Mouse (Mus musculus) activated CD4-positive, CD25-positive, alpha-beta regulatory T cell (primary cell): Measurements from ENCODE around the gene Plekhg4. TPM values are rescaled to one million over a fixed set of nuclear protein-coding genes. Genes with fewer than 3 reads are reported as not detected.

Experiments used
- polyA plus RNA-seq, 2 experiments: library from polyadenylated mRNA; unstranded; fragments of 100-300 nt; shearing (Covaris generic); gene quantifications; one replicate each; pipeline ENCODE4 v1.2.1; 2017

Plekhg4 gene
- 1 to 10 TPM in 1 of 2 experiments, not detected in 1; 1.1 TPM for polyA plus RNA-seq

DNA sequence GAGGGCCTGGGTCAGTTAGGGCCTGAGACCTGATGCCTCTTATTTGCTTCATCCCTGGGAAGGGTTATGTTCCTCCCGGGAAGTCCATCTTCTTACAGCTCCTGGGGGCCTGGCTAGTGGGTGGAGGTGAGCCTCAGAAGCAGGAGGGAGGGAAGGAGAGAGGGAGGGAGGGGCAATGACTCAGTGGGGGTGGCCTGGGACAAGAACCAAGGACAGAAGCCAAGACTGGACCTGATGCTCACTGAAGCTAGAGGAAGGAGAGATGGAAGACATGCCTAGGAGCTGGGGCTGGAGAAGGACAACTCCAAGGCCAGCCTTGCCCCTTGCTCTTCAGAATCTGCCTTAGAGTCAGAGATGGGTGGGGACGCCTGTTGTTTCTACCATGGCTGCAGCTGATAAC lies at the start of gene Plekhg4:
Plekhg4 (plus strand) TSS at position 243 of the 400 bp plus-strand sequence.

DNA sequence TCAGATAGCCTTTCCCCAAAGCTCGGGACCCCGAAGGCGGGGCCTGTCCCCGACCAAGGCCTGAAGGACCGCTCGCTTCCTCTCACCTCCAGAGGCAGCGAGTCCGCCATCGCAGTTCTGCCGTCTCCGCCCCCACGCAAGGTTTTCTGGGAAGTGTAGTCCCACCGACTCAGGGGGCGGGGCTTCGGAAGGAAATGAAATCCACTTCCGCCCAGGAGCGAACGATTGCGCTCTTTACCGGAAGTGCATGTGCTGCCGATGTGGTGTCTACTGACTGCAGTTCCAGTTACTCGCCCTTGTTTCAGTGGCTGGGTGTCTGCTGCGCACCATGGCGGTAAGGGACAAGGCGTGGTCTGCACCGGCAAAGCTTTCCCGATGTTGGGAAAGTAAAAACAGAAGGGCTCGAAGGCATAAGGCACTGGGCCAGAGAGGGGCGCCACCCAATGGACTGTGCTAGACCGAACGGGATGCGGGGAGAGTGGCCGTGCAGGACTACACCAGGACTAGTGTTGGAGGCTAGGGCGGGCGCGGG lies 46.9 kb upstream of the Plekhg4 start, which contains the start of the genes Lrrc29 and Tmem208:
Lrrc29 (minus strand) TSS at position 138 of the 532 bp plus-strand sequence.
Tmem208 (plus strand) TSS at position 214 of the 532 bp plus-strand sequence.

DNA sequence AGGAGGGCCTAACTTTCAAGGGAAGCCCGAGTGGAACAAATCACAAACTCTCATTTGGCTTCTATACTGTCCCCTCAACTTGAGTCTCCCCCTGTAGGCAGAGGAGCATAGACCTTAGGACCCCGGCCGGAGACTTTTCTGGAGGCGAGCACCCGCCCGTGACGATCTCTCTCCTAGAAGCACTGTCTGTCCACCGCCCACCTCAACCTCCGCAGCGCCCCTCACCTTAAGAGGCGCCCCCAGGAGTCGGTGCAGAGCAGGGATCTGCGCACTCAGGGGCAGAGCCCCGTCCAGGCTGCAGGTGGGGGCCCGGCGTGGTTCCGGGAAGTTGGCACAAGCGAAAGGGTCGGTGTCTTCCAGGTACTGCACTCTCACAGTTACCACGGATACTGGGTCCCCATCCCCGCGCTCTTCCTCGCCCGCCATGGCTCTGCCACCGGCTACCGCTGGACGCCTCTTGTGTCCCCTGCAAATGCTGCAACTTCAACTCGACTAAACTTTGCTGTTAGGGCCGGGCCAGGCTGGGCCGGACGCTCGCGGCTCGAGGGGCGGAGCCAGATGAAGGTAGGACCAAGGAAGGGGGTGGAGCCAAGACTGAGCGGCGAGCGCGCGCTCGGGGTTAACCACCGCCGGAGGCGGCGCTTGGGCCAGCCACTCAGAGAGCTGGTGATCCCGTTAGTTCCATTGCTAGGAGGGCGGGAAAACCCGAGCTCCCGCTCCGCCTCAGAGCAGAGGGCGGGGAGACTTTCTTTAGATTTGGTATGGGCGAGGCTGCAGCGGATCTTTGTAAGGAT lies 25.4 kb upstream of the Plekhg4 start, which contains the start of gene Fhod1:
Fhod1 (minus strand) TSS at position 526 of the 794 bp plus-strand sequence.

DNA sequence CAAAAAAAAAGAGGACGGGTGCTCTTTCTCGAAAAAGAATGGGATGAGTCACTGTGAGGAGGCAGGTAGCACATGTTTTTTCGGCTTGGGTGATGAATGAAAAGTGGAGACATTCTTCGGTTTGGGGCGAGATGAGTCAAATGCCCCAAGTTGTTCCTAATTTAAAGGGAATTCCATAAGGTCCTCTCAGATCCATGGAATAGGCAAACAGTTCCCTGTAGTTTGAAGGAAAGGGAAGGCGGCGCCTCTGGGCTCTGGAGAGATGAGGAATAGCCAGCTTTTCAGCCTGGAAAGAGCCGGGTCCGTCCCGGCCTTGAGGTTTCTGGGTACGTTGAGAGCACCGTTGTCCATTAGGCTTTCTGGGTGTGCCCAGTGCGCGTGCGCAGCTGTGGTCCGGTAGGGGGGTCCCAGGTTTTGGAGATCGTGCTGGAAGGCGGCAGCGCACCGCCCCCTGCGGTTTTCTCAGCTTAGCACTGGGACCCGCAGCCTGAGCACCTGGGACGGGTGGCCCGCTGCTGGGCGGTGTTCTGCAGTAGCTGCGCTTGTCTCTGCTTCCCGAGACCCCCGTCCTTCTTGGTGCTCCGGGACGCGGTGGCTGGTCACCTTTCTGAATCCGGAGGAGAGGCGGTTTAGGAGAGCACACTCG lies 24.5 kb upstream of the Plekhg4 start, which contains the start of gene Slc9a5:
Slc9a5 (plus strand) TSS at position 394 of the 646 bp plus-strand sequence.

DNA sequence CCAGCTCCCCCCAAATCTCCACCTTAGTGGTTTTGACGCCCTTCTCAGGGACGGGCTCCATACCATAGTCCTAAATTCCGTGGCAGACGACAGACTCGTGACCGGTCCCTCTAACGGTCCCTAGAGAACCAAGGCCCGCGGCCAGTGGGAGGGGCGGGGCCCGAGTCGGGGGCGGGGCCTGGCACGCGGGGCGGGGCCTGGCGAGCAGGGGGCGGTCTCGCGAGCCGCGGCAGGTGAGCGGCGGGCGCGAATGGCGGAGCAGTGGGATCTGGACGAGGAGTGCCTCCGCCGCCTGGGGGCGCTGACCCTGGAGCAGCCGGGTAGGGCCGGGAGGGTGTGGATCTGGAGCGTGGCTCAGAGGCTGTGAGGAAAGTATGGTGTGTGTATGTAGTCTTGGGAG lies 40.3 kb downstream of the Plekhg4 start, which contains the start of the genes Kctd19 and Lrrc36:
Kctd19 (minus strand) TSS at position 112 of the 400 bp plus-strand sequence.
Lrrc36 (plus strand) TSS at position 181 of the 400 bp plus-strand sequence.

Other genes starting within 250 kb of the Plekhg4 start
- gene Ces4a, start 241.5 kb upstream of the Plekhg4 start, polyA plus RNA-seq, result under 1 TPM in 1 of 2 experiments, not detected in 1; 0.07 TPM
- gene Cbfb, start 202.6 kb upstream of the Plekhg4 start, polyA plus RNA-seq, result 100 to 1,000 TPM; 115 to 135 TPM
- 10 to 100 TPM; 22.1 to 29.3 TPM for gene D230025D16Rik, start 148.1 kb upstream of the Plekhg4 start, polyA plus RNA-seq
- 1 to 10 TPM; 1.2 to 2.0 TPM for gene B3gnt9, start 118.1 kb upstream of the Plekhg4 start, polyA plus RNA-seq
- gene Tradd, start 108.7 kb upstream of the Plekhg4 start, polyA plus RNA-seq, result 10 to 100 TPM; 58.0 to 82.4 TPM
- gene Fbxl8, start 108.6 kb upstream of the Plekhg4 start, polyA plus RNA-seq, result 10 to 100 TPM; 16.9 to 24.8 TPM
- under 1 TPM; 0.92 to 0.93 TPM for gene Hsf4, start 103.5 kb upstream of the Plekhg4 start, polyA plus RNA-seq
- not detected for gene Nol3, start 97.1 kb upstream of the Plekhg4 start, polyA plus RNA-seq
- 1 to 10 TPM in 1 of 2 experiments, under 1 TPM in 1; 0.60 to 2.2 TPM for gene 4931428F04Rik, start 83.4 kb upstream of the Plekhg4 start, polyA plus RNA-seq
- gene Exoc3l, start 77.2 kb upstream of the Plekhg4 start, polyA plus RNA-seq, result 1 to 10 TPM; 1.0 to 1.3 TPM
- gene E2f4, start 75.6 kb upstream of the Plekhg4 start, polyA plus RNA-seq, result 100 to 1,000 TPM; 156 to 166 TPM
- 10 to 100 TPM in 1 of 2 experiments, 1 to 10 TPM in 1; 4.4 to 10.1 TPM for gene Elmo3, start 67.7 kb upstream of the Plekhg4 start, polyA plus RNA-seq
- 1 to 10 TPM; 3.3 TPM for gene Lrrc29, start 47.0 kb upstream of the Plekhg4 start, polyA plus RNA-seq
- 100 to 1,000 TPM; 127 to 128 TPM for gene Tmem208, start 46.9 kb upstream of the Plekhg4 start, polyA plus RNA-seq
- 1 to 10 TPM; 1.3 to 2.4 TPM for gene Fhod1, start 25.3 kb upstream of the Plekhg4 start, polyA plus RNA-seq
- gene Slc9a5, start 24.4 kb upstream of the Plekhg4 start, polyA plus RNA-seq, result 1 to 10 TPM in 1 of 2 experiments, under 1 TPM in 1; 0.10 to 2.2 TPM
- gene Kctd19, start 40.2 kb downstream of the Plekhg4 start, polyA plus RNA-seq, result under 1 TPM in 1 of 2 experiments, not detected in 1; 0.63 TPM
- not detected for gene Lrrc36, start 40.3 kb downstream of the Plekhg4 start, polyA plus RNA-seq
- 1 to 10 TPM in 1 of 2 experiments, not detected in 1; 1.8 TPM for gene Tppp3, start 98.3 kb downstream of the Plekhg4 start, polyA plus RNA-seq
- 1 to 10 TPM; 1.5 to 4.3 TPM for gene Zdhhc1, start 123.6 kb downstream of the Plekhg4 start, polyA plus RNA-seq
- under 1 TPM in 1 of 2 experiments, not detected in 1; 0.37 TPM for gene Hsd11b2, start 145.5 kb downstream of the Plekhg4 start, polyA plus RNA-seq
- gene Atp6v0d1, start 192.8 kb downstream of the Plekhg4 start, polyA plus RNA-seq, result 10 to 100 TPM; 56.2 to 62.2 TPM
- 10 to 100 TPM; 13.2 to 18.4 TPM for gene Ripor1, start 232.0 kb downstream of the Plekhg4 start, polyA plus RNA-seq